Mouse (Mus musculus) CD4-positive helper T cell, adult 2 months (primary cell): Measurements from ENCODE around the gene Cacna2d1.

Source experiments
- DNase-seq: peaks from one replicate; pipeline ENCODE4 v3.0.0-alpha.2; 2012; ENCODE audit warnings: low read depth, missing footprints, low spot score

The Cacna2d1 gene

DNA sequence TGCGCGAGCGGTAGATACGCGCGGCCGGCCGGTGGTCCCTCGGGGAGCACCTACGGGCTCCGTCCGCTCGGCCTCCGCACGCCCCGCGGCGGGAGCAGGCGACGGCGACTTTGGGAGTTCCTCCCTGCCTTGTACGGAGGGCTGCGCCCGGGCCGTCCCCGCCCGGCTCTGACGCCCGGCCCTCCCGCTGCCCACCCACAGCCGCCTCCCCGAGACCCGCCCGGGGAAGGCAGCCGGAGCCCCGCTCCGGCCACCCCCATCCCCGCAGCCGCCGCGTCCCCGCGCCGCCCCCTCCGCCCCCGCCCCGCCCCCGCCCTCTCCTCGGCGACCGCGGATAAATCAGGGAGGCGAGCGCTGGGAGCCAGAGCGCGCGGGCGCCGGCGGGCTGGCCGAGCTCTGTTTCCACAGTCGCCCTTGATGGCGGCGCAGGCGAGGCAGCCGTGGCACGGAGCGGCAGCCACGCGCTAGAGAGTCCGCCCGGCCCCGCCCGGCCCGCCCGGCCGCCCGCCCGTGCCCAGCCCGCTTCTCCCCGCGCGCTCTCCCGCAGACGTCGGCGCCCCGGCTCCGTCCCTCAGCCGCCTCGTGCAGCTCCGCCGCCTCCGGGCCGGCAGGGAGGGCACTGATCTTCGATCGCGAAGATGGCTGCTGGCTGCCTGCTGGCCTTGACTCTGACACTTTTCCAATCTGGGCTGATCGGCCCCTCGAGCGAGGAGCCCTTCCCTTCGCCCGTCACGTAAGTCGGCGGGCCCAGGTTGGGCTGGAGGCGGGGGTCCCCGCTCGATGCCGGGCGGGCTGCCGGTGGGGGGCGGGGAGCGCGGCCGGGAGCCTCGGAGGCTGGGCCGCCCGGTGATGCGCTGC, at the start of gene Cacna2d1:
Cacna2d1 (plus strand) TSS at position 316 of the 858 bp plus-strand sequence.
- DNase-seq: no peak

DNA sequence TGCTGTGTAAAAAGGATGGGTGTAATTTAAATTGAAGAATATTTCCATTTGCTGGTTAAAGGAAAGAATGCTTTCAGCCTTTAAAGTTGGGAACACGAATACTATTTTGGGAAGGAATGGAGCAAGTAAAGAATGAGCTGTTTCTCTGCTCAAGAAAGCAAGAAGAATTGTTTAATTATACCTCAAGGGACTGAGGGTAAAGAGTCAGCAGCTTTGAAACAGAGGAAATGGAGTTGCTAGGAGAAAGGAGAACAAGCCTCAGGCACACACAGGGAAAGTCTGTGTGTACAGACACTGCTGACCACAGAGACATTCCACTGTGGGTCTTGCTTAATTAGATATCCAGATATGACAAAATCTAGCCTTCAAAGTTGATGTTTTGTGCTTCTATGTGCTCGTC, 39.4 kb upstream of the Cacna2d1 start:
- no peak for DNase-seq

DNA sequence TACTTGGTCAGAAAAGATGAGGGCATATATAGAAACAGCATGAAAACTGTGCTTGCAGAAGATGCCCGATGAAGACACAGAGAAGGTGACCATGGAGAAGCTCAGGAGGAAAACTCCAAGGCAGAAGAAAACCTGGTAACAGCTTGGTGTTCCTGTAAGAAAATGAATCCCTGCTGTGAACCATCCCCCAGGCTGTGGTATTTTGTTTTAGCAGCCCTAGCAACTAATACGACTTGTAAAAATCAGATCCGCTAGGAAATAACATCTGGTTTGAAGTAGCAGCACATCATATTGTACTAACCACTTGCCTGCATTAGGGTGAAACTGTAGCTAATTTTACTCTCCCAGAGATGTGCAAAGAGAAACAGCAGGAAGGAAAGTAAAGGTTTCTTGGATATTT, 37.8 kb upstream of the Cacna2d1 start:
- DNase-seq: no peak

DNA sequence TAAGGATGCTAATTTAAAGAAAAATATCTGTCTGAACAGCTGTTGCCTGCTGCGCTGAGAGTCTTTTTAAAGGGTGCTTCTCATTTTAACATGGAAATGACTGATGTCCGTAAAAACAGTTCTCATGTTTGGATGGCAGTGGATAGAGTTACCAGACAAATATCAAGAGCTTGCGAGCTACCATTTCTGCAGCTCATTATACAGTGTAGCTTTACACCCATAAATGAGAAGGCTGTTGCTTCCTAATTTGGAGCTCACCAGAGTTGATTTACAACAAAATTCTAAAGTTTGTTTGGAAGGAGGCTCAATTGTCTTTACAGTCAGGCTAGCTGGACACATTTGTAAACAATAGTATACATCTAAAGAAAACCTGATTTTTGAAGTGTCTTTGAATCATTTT, 28.0 kb upstream of the Cacna2d1 start:
- no peak for DNase-seq

- no peak for DNase-seq
Observed at GRCm38 (mm10) chr5:15914931-15915330, 19.6 kb upstream of the Cacna2d1 start.

DNA sequence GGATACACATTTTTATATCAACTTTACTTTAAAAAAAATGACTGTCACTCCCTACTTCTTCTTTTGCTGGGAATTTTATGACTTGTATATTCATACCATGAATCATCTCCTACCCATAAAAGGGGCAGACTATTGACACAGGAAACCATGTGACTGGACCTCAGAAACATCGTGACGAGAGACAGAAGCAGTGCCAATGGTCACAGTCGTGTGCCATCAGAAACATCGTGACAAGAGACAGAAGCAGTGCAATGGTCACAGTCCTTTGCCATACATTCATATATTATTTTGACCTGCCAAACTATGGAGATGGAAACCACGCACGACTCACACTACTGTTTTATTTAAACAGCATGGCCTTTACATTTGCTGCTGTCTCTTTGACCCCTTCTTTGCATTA, 6.0 kb upstream of the Cacna2d1 start:
- no peak for DNase-seq

DNA sequence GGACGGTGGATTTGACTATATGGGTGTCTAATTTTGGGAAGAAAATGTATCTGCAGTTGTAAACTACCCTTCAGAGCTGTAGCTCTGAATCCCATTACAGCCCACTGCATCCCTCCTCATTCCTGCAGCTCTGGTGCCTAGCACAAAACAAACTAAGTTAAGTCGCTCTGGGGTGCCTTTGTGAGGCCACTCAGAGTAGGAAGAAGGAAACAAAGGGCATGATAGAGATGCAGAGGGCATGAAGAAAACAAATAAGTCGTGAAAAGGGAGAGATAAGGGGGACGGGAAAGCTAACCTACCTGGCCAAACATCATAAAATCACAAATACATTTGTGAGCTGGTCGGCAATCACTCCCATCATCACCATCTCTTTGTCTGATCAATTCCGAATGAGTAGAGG, 1.5 kb upstream of the Cacna2d1 start:
- no peak for DNase-seq

GRCm38 (mm10) chr5:15933581-15934375, 713 bp upstream of the Cacna2d1 start:
- DNase-seq: no peak

- no peak for DNase-seq
Observed at GRCm38 (mm10) chr5:15935234-15935728, 790 bp downstream of the Cacna2d1 start.

GRCm38 (mm10) chr5:15935831-15936710, 1.6 kb downstream of the Cacna2d1 start:
- DNase-seq: no peak

DNA sequence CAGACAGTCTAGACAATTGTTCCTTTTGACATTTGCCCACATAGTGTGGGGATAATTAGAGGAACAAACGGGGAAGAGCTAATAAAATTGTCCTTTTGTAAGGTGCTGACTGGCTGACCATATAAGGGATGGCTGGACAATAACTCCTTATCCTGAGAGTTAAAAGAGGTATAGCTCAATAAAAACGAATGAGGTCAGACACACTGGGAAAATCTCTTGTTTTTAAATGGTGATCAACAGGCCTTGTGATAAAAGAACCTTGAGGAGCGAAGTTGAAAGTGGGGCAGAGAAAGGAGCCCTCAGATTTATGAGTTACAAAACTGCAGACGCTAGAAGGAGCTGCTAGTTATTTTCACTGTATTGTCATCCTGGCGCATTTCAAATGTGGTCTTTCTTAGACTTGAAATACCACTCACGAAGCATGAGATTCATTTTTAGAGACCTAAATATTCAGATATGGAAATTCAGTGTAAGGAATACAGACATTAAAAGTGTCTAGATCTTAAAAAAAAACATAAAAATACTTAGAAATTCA, 6.8 kb downstream of the Cacna2d1 start:
- DNase-seq: no peak

DNA sequence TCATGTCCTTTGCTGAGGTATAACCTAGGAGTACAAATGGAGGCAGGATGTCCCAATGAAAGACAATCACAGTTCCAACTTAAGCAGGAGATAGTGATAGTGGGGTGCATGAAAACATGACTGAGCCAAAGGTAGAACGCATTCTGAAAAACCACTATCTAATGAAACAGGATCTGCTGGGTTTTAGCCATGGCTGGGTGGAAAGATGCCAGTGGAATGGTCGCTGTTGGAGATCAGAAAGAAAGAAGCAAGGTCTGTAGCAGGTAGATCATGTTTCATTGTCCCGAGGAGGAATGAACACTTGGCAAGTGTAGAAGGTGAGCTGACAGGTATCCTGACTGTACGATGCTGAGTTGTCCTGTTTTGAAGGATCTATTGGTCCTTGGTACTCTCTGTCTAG, 7.6 kb downstream of the Cacna2d1 start:
- no peak for DNase-seq

GRCm38 (mm10) chr5:15948290-15949037, 14.0 kb downstream of the Cacna2d1 start:
- no peak for DNase-seq

DNA sequence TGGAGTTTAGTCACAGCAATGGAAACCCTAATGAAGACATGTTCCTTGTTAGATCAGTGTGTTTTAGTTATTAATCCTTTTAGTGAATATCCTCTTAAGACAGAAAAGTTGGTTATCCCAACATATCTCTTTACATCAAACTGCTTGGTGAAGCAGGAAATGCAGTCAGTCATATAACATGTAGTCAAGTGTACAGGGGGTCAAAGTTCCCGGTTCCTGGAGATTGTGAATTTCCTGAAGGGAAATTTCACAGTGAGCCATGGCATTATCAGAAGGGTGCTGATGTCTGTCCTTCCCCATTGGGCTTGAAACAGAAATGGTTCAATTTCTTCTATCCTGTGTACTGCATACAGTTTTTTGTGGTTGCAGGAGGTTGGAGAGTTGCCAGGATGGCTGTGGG, 25.3 kb downstream of the Cacna2d1 start:
- DNase-seq: no peak

DNA sequence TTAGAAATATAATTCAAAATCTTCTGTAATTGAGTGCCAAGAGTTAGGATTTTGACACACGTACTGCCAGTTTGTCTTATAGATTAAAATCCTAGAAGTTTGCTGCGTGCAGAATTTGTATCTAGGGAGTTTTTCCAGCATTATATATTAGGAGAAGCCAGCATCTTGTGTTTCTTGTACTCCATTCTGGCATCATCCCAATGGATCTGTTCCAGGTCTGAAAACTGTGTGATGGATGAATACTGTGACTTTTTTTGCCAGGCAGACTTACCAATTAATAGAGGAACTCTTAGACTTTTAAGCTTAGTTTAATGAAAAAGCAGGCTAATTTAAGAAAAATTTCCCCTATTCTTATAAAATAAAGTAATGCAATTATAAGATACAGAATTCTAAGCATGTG, 27.4 kb downstream of the Cacna2d1 start:
- no peak for DNase-seq

DNA sequence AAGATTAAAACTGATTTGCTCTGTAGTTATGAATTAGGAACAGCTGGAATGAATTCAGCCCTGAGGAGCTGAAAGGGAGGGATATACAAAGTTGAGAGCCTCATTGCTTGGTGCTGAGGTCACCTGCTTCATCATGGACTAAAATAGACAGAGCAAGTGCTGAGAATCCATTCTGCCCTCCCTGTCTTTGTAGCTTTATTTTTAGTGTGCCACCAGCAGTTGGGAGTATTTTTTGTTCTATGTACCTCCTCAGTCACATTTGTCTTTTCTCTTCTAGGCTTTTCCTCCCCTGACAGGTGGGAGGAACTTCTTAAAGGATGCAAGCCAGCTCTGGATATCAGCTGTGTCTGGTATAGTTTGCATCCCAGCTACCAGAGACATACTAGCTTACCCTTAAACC, 32.4 kb downstream of the Cacna2d1 start:
- DNase-seq: no peak

DNA sequence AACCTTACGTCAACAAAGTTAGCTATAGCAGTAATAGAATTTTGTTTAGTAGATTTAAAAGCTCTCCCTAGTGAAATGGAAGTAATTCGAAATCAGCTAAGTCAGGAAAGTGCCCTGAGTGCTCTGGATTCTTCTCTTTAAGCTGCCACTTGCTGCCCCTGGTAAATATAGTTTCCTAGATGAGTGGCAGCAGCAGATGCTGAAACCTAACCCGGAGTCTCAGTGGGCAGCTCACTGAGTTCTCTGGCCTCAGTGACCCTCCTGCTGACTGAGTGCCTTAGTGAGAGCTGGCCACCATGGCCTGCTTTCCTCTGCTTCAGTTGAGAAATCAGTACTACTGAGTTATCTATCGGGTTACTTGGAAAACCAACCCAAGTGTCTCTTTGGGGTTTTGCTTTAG, 37.3 kb downstream of the Cacna2d1 start:
- no peak for DNase-seq

- DNase-seq: no peak
Observed at GRCm38 (mm10) chr5:15972351-15972750, 37.9 kb downstream of the Cacna2d1 start.

GRCm38 (mm10) chr5:15974652-15975051, 40.2 kb downstream of the Cacna2d1 start:
- no peak for DNase-seq

GRCm38 (mm10) chr5:15979225-15979624, 44.7 kb downstream of the Cacna2d1 start:
- DNase-seq: no peak

- no peak for DNase-seq
Observed at GRCm38 (mm10) chr5:15982573-15982972, 48.1 kb downstream of the Cacna2d1 start.
